Mouse (Mus musculus) right cerebral cortex, postnatal 14 days (tissue): ENCODE measurements around the gene Hes7.

Source experiments
- DNase-seq: peaks from one replicate; pipeline ENCODE4 v3.0.0; 2022

Gene Hes7

DNA sequence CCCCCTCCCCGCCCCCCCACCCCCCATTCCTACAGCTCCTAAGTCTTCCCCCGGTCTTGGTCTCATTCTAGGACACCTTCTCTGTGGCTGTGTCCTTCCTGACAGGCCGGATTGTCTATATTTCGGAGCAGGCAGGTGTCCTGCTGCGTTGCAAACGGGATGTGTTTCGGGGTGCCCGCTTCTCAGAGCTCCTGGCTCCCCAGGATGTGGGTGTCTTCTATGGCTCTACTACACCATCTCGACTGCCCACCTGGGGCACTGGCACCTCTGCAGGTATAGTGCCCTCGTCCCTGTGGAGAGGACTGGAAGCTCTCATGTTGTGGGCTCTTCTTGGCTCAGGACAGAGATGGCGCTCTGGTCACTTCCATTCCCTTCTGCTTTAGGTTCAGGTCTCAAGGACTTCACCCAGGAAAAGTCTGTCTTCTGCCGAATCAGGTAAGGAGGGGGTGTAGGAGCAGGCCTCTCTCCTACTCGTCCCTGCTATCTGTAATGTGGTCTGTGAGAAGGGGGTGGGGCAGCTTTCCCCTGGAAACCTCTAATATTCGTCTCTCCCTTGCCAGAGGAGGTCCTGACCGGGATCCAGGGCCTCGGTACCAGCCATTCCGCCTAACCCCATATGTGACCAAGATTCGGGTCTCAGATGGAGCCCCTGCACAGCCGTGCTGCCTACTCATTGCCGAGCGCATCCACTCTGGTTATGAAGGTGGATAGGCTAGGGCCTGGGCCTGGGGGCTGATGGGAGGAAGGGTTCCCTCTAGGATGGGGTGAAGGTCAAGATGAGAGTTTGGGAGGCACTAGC lies 18.4 kb upstream of the Hes7 start:
- DNase-seq, result no peak

DNA sequence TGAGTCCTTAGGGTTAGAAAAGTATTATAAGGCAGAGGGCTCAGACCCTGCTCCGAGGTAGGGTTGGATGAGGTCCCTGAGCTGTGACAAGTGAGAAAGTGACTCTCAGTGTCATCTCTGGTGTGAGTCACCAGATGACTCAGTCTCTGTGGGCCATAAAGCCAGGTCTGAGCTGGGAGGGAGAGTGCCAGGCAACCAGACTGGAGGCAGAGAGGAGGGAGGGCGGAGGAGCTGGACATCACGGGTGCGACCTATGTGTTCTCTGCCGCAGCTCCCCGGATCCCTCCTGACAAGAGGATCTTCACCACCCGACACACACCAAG lies 17.8 kb upstream of the Hes7 start:
- DNase-seq, result no peak

DNA sequence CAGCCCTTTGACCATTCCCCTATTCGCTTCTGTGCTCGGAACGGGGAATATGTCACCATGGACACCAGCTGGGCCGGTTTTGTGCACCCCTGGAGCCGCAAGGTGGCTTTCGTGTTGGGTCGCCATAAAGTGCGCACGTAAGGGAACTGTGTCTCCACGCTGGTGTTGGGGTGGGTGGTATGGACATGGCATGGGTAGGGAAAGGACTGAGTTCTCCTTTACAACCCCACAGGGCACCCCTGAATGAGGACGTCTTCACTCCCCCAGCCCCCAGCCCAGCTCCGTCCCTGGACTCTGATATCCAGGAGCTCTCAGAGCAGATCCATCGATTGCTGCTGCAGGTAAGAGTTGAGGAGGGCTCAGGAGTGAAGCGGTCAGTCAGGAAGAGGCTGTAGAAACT lies 17.1 kb upstream of the Hes7 start:
- no peak for DNase-seq

DNA sequence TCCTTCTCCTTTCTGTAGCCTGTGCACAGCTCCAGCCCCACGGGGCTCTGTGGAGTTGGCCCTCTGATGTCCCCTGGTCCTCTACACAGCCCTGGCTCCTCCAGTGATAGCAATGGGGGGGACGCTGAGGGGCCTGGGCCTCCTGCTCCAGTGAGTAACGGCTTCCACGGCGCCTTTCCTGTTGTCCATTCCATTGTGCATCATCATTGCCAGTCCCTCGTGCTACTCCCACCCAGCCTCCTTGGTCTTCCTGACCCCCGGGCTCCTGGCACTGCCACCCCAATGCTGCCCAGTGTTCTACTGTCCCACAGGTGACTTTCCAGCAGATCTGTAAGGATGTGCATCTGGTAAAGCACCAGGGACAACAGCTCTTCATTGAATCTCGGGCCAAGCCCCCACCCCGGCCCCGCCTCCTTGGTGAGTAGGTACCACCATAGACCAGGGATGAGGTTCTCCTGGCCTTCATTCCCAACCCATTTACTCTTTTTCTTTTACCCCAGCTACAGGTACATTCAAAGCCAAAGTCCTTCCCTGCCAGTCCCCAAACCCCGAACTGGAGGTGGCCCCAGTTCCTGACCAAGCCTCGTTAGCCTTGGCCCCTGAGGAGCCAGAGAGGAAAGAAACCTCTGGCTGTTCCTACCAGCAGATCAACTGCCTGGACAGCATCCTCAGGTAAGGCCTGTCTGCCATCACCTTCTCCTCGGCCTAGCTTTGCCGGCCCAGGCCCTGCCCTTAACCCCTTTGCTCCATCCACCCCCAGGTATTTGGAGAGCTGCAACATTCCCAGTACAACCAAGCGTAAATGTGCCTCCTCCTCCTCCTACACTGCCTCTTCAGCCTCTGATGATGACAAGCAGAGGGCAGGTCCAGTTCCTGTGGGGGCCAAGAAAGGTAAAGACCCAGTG lies 16.4 kb upstream of the Hes7 start:
- no peak for DNase-seq

DNA sequence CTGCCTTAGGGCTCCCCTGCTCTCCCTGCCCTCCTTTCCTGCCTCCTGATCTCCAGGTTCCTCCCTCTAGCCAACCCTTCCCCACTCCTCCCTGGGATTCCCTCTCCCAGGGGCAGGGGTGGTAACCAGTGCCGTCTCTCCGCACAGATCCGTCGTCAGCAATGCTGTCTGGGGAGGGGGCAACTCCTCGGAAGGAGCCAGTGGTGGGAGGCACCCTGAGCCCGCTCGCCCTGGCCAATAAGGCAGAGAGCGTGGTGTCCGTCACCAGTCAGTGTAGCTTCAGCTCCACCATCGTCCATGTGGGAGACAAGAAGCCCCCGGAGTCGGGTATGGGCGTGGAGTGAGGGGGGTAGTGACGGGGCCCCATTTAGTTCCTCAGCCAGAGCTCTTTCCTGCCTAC lies 15.7 kb upstream of the Hes7 start:
- DNase-seq, result no peak

DNA sequence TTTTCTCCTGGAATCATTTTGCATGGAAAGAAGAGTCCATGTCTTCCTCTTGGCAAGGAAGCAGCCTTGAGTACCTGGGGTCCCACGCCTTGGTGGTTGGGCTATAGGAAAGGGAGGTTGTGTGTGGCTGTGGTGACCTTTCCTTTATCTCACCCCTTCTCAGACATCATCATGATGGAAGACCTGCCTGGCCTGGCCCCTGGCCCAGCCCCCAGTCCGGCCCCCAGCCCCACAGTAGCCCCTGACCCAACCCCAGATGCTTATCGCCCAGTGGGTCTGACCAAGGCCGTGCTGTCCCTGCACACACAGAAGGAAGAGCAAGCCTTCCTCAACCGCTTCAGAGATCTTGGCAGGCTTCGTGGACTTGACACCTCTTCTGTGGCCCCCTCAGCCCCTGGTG lies 15.0 kb upstream of the Hes7 start:
- DNase-seq, result no peak

DNA sequence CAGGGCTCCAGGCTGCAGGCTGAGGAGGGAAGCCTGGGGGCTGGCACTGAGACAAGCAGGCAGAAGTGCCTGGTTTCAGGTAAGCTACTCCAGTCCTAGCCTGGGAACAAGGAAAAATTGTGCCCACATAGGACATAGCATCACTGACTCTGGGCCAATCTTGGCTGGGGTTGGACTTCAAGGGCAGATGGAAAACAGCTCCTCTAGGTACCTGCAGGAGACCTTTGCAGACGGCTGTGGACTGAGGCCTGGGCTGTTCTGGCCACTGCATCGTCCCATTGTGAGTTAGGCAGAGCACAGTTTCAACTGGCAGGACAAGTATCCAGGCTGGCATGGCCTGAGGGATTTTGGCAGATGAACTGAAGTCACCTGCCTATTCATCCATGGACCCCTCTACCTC lies 14.4 kb upstream of the Hes7 start:
- no peak for DNase-seq

DNA sequence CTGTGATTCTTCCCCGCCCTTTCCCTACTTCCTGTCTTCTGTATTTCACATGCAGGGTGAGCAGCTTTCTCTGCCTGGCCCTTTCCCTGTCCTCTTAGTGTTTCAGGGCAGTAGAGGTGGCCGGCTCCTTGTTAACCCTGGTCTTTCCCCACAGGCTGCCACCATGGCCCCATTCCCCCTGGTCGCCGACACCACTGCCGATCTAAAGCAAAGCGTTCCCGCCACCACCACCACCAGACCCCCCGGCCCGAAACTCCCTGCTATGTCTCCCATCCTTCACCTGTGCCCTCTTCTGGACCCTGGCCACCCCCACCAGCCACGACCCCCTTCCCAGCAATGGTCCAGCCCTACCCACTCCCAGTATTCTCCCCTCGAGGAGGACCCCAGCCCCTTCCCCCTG lies 13.9 kb upstream of the Hes7 start:
- DNase-seq, result no peak

DNA sequence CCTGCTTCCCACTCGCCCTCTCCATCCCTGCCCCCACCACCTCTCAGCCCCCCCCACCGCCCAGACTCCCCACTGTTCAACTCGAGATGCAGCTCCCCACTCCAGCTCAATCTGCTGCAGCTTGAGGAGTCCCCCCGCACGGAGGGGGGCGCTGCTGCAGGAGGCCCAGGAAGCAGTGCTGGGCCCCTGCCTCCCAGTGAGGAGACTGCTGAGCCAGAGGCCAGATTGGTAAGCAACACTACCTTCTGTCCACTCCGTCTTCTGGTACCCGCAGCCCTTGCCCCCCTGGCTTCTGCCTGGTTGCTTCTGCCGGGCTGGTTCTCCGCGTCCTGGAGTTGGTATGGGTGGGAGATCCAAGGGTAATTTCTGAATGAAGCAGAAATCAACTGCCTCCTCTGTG lies 13.4 kb upstream of the Hes7 start:
- DNase-seq, result no peak

DNA sequence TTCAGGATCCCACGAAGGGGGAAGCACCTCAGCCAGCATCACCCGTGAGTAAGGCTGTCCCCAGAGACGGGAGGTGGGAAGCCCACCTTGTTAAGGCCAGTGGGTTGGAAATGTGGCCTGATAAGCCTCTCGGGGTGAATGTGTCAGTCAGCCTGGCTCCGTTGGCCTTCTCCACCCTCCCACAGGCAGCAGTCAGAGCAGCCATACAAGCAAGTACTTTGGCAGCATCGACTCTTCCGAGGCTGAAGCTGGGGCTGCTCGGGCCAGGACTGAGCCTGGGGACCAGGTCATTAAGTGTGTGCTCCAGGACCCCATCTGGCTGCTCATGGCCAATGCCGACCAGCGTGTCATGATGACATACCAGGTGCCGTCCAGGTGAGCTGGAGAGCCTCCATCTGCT lies 12.5 kb upstream of the Hes7 start:
- no peak for DNase-seq

DNA sequence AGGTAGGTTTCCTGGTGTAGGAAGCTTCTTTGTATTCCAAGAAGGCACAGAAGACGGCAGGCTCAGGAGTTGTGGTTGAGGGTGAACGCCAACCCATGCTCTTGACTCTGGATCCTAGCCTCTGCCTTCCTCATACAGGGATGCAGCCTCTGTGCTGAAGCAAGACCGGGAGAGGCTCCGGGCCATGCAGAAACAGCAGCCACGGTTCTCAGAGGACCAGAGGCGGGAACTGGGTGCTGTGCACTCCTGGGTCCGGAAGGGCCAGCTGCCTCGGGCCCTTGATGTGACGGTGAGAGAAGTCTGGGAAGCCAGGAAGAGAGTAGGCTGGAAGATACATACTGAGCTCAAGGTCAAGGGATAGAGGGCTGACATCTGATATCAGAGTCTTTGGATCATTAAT lies 12.0 kb upstream of the Hes7 start:
- no peak for DNase-seq

DNA sequence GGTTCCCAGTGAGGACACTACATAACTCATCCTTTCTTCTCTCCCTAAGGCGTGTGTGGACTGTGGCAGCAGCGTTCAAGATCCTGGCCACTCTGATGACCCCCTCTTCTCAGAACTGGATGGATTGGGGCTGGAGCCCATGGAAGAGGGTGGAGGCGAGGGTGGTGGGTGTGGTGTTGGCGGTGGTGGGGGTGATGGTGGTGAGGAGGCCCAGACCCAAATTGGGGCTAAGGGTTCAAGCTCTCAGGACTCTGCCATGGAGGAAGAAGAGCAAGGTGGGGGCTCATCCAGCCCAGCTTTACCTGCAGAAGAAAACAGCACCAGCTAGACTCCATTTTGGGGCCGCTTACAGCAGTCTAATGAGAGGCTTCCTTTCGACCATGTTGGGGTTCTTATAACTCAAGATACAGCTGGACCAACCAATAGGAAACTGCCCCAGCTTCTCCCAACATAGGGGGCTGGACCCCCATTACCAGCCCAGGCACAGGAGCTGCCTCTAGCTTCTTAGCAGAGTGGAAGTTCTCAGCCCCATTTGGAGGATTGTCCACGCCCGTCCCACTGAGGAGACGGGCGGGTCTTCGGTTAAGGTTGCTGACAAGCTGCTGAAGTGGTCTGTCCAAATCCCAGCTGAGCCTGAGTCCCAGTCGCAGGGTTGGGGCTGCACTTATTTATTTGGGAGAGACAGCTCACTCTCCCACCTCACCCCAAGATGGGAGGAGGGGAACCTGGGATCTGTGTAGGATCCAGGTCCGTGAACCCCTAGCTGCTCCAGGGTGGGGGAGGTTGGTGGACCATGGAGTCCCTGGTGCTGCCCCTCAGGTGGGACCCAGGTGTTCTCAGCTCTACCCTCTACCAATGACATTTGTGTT lies 10.9 kb upstream of the Hes7 start:
- DNase-seq, result no peak

DNA sequence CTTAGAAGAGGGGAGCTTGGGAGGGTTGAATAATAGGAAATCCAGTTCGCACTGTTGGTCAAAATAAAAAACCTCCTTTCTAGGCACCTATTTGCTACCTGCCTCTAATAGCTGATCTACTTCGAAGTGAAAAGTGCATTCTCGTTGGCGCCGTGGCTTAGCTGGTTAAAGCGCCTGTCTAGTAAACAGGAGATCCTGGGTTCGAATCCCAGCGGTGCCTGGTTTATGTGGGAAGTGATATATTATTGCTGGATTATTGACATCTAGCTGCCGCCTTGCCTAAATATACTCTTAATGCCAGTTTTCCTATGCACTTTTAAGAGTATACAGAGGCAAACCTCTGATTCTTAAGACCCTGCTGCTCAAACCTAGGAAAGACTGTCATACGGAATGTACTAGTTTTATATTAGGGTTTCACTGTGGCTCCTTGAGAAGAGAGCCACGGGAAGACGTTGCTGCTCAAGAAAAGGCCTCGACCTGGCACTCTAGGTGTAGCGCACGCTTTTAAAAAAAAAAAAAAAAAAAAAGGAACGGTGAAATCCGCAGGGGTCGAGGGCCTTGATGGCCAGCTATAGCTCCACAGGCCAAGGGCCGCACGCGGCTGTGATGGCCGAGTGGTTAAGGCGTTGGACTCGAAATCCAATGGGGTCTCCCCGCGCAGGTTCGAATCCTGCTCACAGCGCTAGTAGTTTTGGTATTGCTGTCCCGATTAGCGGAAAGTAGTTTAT lies 9.7 kb upstream of the Hes7 start:
- DNase-seq, result peak; percentile 91

DNA sequence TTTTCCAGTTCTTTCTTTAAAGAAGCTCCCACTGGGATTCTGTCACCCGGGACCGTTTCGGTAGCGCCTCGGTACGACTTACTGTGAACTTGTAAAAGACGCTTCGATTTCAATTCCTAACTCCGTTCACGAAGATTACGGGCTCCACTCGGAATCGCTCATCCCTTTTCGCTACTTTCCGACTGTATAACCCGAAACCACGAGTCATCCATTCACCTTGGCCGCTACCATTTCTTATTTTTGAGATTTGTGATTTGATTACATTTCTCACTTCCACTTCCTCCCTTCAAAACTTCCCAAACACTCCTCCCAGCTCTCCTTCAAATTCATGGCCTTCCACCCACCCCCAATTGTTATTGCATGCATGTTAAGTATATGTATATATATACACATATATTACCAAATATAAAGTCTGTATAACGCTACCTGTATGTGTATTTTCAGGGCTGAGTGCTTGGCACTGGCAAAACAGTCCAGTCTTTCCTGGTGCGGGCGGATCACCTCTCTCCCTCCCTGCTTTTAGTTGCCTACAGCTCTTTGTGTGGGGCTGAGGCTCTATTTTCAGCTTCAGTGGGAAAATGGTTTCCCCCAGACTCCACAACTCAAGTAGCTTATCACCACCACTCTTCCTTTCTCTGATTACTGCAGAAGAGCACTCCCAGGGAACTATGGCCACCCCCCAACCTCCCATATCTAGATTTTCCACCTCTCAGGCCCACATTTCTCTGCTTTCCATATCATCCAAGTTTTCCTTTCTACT lies 9.0 kb upstream of the Hes7 start:
- DNase-seq, result no peak

DNA sequence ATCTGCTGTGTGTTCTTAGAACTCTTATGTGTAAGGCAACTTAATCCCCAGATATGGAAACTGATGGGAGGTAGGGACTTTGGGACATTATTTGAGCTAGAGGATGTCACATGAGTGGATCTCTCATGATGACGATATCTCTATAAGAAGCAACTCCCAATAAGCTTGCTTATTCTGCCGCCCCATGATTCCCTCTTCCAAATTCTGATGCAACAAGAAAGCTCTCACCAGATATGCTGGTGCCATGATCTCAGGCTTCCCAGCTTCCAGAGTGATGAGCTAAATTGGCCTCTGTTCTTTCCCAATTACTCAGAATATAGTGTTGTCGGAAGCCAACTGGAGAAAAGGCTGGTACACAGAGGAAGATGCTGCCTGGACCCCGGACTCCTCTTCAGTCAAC lies 8.3 kb upstream of the Hes7 start:
- no peak for DNase-seq

DNA sequence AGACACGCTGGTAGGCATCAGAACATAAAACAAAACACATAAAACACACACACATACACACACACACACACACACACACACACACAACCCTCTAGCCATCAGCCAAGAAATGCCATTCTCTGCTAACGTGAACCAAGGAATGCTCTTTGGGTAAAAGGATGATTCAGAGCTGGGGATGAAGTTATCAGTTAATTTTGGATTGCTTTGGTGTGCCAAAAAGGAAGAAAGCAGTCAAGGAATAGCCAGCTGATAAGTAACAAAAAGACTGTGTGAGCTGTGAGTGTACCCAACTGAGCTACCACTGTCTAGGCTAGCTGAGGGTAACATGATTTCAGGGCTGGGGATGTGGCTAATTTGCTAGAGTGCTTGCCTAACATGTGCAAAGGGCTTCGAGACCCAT lies 6.2 kb upstream of the Hes7 start:
- DNase-seq, result no peak

DNA sequence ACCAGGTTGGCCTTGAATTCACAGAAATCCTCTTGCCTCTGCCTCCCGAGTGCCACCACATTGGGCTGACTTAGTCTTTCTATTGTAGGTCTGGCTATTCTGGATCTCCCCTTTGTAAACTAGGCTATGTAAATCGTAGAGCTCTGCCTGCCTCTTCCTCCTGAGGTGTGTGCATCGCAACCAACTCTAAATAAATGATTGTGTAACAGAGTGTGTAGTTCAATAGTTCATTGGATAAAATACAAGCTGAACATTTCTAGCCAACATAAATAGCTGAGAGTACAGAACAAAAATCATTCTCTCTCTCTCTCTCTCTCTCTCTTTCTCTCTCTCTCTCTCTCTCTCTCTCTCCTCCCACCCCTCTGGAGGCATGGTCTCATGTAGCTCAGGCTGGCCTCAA lies 5.6 kb upstream of the Hes7 start:
- no peak for DNase-seq

DNA sequence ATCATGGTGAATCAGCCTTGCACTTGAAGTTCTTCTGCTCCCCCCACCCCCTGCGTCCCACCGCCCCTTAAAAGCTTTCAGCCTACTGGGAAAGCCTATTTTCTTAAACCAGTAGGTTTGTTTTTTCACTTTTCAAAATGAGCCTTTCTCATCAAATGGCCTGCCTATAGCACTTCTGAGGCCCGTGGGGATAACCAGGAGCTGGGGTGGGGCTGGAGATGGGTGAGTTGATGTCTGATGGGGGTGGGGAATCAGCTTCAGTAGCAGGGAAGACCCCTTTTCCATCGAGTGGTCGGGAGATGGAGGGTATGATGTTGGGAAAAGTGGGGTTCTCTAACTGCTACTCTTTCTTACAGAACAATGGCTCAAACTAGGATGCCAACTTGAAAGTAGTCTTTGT lies 3.4 kb upstream of the Hes7 start:
- DNase-seq, result peak; percentile 2

DNA sequence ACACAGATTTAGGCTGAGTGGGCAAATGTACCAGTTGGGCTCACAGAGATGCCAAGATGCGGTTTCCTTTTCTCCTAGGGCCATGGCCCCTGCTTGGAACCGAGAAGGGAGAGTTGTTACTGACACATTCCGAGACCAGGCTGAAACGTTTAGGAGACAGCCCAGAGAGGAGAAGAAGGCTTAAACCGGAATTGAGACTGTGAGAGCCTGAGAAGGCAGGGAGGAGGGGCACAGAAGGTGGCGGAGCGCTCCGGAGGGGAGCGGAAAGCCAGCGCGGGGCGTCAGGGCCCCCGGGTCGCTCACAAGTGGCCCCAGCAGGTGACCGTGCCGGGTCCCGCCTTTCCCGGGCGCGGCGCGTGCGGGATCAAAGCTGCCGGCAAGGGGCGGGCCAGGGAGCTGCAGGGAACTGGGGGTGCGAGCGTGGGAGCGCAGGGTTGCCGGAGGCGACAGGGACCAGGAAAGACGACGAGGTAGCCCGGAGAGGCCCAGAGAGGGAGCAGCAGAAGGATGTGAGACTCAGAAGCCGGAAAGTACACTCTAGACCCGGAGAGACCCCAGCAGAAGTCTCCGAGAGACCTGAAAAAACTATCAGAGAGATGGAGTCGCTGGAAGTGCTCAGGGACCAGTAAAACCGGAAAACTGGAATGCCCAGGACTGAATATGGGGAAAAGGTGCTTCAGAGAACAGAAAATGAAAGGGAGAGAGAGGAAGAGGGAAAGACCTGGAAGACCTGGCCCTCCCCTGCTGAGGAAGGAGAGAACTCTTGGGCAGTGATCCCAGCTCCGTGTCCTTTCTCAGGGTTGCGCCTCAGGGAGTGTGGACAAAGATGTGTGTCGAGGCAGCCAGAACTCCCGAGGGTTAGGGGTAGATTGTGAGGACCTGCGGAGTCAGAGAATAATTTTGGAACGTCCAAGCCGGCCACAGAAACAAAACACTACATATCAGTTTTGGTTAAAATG lies 2.2 kb upstream of the Hes7 start:
- peak; percentile 49 for DNase-seq

DNA sequence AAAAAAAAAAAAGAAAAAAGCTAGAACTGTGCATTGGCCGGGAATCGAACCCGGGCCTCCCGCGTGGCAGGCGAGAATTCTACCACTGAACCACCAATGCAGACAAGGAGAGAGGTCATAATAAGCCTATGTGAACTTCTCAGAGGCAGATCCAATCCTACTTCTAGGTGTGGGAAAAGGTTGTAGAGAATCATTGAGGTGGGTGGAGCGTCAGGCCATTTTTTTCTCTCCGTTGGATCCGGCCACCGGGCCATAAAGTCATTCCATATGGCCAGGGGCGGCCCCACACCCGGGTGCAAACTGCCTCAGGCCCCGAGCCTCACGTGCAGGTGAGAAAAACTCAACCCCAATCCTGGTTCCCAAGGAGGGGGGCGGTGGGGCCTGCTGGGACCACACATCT lies 1.4 kb upstream of the Hes7 start:
- DNase-seq, result peak; percentile 68
